Mouse (Mus musculus) liver, embryonic 16.5 days (tissue): Measurements from ENCODE around the gene Pdha2. TPM values are rescaled to one million over a fixed set of nuclear protein-coding genes. Genes with fewer than 3 reads are reported as not detected.

ENCODE experiments used
- ATAC-seq: fragments of 200-750 bp; cut with Nextera tagmentation; 2 replicates; pipeline ENCODE4 v1.8.0; 2017; ENCODE audit warnings: low read depth, mild to moderate bottlenecking, moderate number of reproducible peaks, moderate library complexity
- H3K27ac ChIP-seq: fragments of 300-500 bp; sonication (generic); 2 replicates; pipeline ENCODE4 v1.5.1; 2014; ENCODE audit warnings: mild to moderate bottlenecking, low read length
- H3K27me3 ChIP-seq: fragments of 300-500 bp; sonication (generic); 2 replicates; pipeline ENCODE4 v1.6.1; 2014; ENCODE audit warnings: low read depth, low read length, mixed read lengths; ENCODE audit not compliant: control insufficient read depth, insufficient read depth
- H3K36me3 ChIP-seq: fragments of 300-500 bp; sonication (generic); 2 replicates; pipeline ENCODE4 v1.6.1; 2014; ENCODE audit warnings: mild to moderate bottlenecking; ENCODE audit not compliant: control insufficient read depth, insufficient read depth
- H3K4me1 ChIP-seq: fragments of 300-500 bp; sonication (generic); 2 replicates; pipeline ENCODE4 v1.6.1; 2014; ENCODE audit warnings: low read depth, low read length, mixed read lengths; ENCODE audit not compliant: control insufficient read depth
- H3K4me2 ChIP-seq: fragments of 300-500 bp; sonication (generic); 2 replicates; pipeline ENCODE4 v1.6.1; 2014; ENCODE audit warnings: low read depth, low read length, mixed read lengths
- H3K4me3 ChIP-seq: fragments of 300-500 bp; sonication (generic); 2 replicates; pipeline ENCODE4 v1.5.1; 2014; ENCODE audit warnings: low read depth, mild to moderate bottlenecking, low read length
- H3K9ac ChIP-seq: fragments of 300-500 bp; sonication (generic); 2 replicates; pipeline ENCODE4 v1.6.1; 2014; ENCODE audit warnings: low read depth, low read length
- H3K9me3 ChIP-seq: fragments of 300-500 bp; sonication (generic); replicated peaks from 2 replicates; pipeline ENCODE4 v1.6.1; 2016; ENCODE audit warnings: low read length; ENCODE audit not compliant: control insufficient read depth
- WGBS: fragments of 180-500 bp; shearing (Covaris S2); extraction: QIAGEN DNeasy Blood & Tissue Kit; methylation state at CpG from one replicate; pipeline ENCODE4 v1.1.7; 2014; ENCODE audit not compliant: insufficient replicate concordance; 5-methylcytosine and 5-hydroxymethylcytosine counted together
- polyA plus RNA-seq: library from polyadenylated mRNA; unstranded; fragments of >200 nt; fragmentation: Nextera tagmentation; extraction: Ambion mirVana; gene quantifications from 2 replicates; pipeline ENCODE4 v1.2.1, GENCODE M21; 2015

Gene Pdha2
- not detected in 2 replicates for polyA plus RNA-seq

GRCm38 (mm10) chr3:141212255-141212654, at the start of gene Pdha2:
TSS of gene Pdha2 (minus strand) at chr3:141212355.
- WGBS: 65% methylated on average over 5 of the region's 5 CpGs

GRCm38 (mm10) chr3:141260518-141260917, 48.4 kb upstream of the Pdha2 start:
- Histone ChIP-seq H3K4me3 (no peak overlapping the region), H3K9me3 (no peaks in the 10 kb centered on the region), H3K4me1 (no peaks in the 10 kb centered on the region), H3K36me3 (no peaks in the 10 kb centered on the region), H3K27me3 (no peaks in the 10 kb centered on the region), H3K4me2 (no peak overlapping the region), H3K27ac (no peak overlapping the region), H3K9ac (no peak overlapping the region)
- WGBS: 64% methylated on average over 1 of the region's 1 CpGs
- no peak for ATAC-seq

More at GRCm38 (mm10) chr3:141212255-141212654, at the start of gene Pdha2:
- Histone ChIP-seq H3K4me3 (no peak within 1 kb of the TSS), H3K27ac (no peak within 1 kb of the TSS), H3K9ac (no peak within 1 kb of the TSS), H3K9me3 (no peaks in the 10 kb centered on the region), H3K36me3 (no peaks in the 10 kb centered on the region), H3K4me2 (no peak within 1 kb of the TSS), H3K4me1 (no peaks in the 10 kb centered on the region), H3K27me3 (no peaks in the 10 kb centered on the region)
- ATAC-seq: no peak

GRCm38 (mm10) chr3:141251440-141251839, 39.3 kb upstream of the Pdha2 start:
- H3K4me3 ChIP-seq: no peak overlapping the region
- WGBS: 54% methylated on average over 1 of the region's 1 CpGs
- no peak overlapping the region for H3K9ac ChIP-seq
- H3K4me1 ChIP-seq: no peaks in the 10 kb centered on the region
- H3K27ac ChIP-seq: no peak overlapping the region
- H3K4me2 ChIP-seq: no peak overlapping the region
- no peaks in the 10 kb centered on the region for H3K36me3 ChIP-seq
- no peaks in the 10 kb centered on the region for H3K9me3 ChIP-seq
- no peak for ATAC-seq
- no peaks in the 10 kb centered on the region for H3K27me3 ChIP-seq

GRCm38 (mm10) chr3:141244725-141245298, 32.7 kb upstream of the Pdha2 start:
- 48% methylated on average over 5 of the region's 5 CpGs for WGBS

GRCm38 (mm10) chr3:141238071-141238470, 25.9 kb upstream of the Pdha2 start:
- no peak for ATAC-seq
- Histone ChIP-seq H3K4me1 (no peaks in the 10 kb centered on the region), H3K36me3 (no peaks in the 10 kb centered on the region), H3K27me3 (no peaks in the 10 kb centered on the region), H3K4me3 (no peak overlapping the region), H3K9me3 (no peaks in the 10 kb centered on the region), H3K4me2 (no peak overlapping the region), H3K27ac (no peak overlapping the region), H3K9ac (no peak overlapping the region)
- WGBS: 45% methylated on average over 2 of the region's 2 CpGs

More at GRCm38 (mm10) chr3:141244725-141245298, 32.7 kb upstream of the Pdha2 start:
- ATAC-seq: no peak
- no peak overlapping the region for H3K4me3 ChIP-seq
- H3K9ac ChIP-seq: no peak overlapping the region
- no peak overlapping the region for H3K4me2 ChIP-seq
- no peaks in the 10 kb centered on the region for H3K36me3 ChIP-seq
- no peak overlapping the region for H3K27ac ChIP-seq
- H3K27me3 ChIP-seq: no peaks in the 10 kb centered on the region
- no peaks in the 10 kb centered on the region for H3K9me3 ChIP-seq
- H3K4me1 ChIP-seq: no peaks in the 10 kb centered on the region

- H3K4me3 ChIP-seq: no peak overlapping the region
- H3K27me3 ChIP-seq: no peaks in the 10 kb centered on the region
- 36% methylated on average over 2 of the region's 2 CpGs for whole genome bisulfite sequencing
- H3K27ac ChIP-seq: no peak overlapping the region
- H3K9ac ChIP-seq: no peak overlapping the region
- H3K36me3 ChIP-seq: no peaks in the 10 kb centered on the region
- H3K4me2 ChIP-seq: no peak overlapping the region
- H3K9me3 ChIP-seq: no peaks in the 10 kb centered on the region
- no peak for ATAC-seq
- no peaks in the 10 kb centered on the region for H3K4me1 ChIP-seq
Observed at GRCm38 (mm10) chr3:141229148-141229547, 17.0 kb upstream of the Pdha2 start.

- no peaks in the 10 kb centered on the region for H3K36me3 ChIP-seq
- WGBS: 24% methylated on average over 1 of the region's 1 CpGs
- H3K27ac ChIP-seq: no peak overlapping the region
- no peak overlapping the region for H3K4me3 ChIP-seq
- H3K9me3 ChIP-seq: no peaks in the 10 kb centered on the region
- H3K4me2 ChIP-seq: no peak overlapping the region
- no peaks in the 10 kb centered on the region for H3K27me3 ChIP-seq
- no peak for ATAC-seq
- no peaks in the 10 kb centered on the region for H3K4me1 ChIP-seq
- H3K9ac ChIP-seq: no peak overlapping the region
Observed at GRCm38 (mm10) chr3:141222339-141222738, 10.2 kb upstream of the Pdha2 start.

GRCm38 (mm10) chr3:141218561-141218960, 6.4 kb upstream of the Pdha2 start:
- no peak for ATAC-seq
- Histone ChIP-seq H3K27ac (no peak overlapping the region), H3K9ac (no peak overlapping the region), H3K36me3 (no peaks in the 10 kb centered on the region), H3K4me3 (no peak overlapping the region), H3K4me1 (no peaks in the 10 kb centered on the region), H3K4me2 (no peak overlapping the region), H3K27me3 (no peaks in the 10 kb centered on the region), H3K9me3 (no peaks in the 10 kb centered on the region)
- WGBS: 15% methylated on average over 2 of the region's 2 CpGs

- ATAC-seq: no peak
- Histone ChIP-seq H3K27me3 (no peaks in the 10 kb centered on the region), H3K27ac (no peak overlapping the region), H3K36me3 (no peaks in the 10 kb centered on the region), H3K4me3 (no peak overlapping the region), H3K9ac (no peak overlapping the region), H3K4me1 (no peaks in the 10 kb centered on the region), H3K4me2 (no peak overlapping the region), H3K9me3 (no peaks in the 10 kb centered on the region)
Observed at GRCm38 (mm10) chr3:141216999-141217398, 4.8 kb upstream of the Pdha2 start.
